Comparison of ENCODE assay signal across 8 mouse cellular contexts in genomic region chr7:27486770-27487697, GRCm38 (mm10). TPM values are rescaled to one million over a fixed set of nuclear protein-coding genes. Genes with fewer than 3 reads are reported as not detected.
DNase-seq lines count a peak whose midpoint lies in the region; ATAC-seq and TF ChIP-seq lines count a peak whose summit lies in the region.

Sertad1 (plus strand) TSS chr7:27486910.

- peak; percentile 98 for ATAC-seq in forebrain, postnatal 0 days
- ATAC-seq in lung, embryonic 16.5 days (ENCODE audit: low read depth) = peak; percentile 88

- H3K4me1 ChIP-seq in MEL (ENCODE audit: control insufficient read depth in 1 of 2, insufficient read depth in 2 of 2, low read length in 2 of 2) = peaks cover 17 to 39% of the 10 kb centered on the region in 2 experiments
- H3K4me1 ChIP-seq in cerebellum, adult 2 months (ENCODE audit: control insufficient read depth, insufficient read depth, low read length) = peaks cover 23% of the 10 kb centered on the region
- peaks cover 5% of the 10 kb centered on the region; the same call in 1 of the 2 replicates for H3K4me1 ChIP-seq in forebrain, postnatal 0 days (ENCODE audit: insufficient read depth)
- H3K4me1 ChIP-seq in lung, embryonic 16.5 days (replicated peaks; ENCODE audit: control insufficient read depth, insufficient read depth, low read length) = peaks cover 37% of the 10 kb centered on the region

- H3K9me3 ChIP-seq in MEL (replicated peaks; ENCODE audit: insufficient read depth, low read length) = no peaks in the 10 kb centered on the region
- H3K9me3 ChIP-seq in forebrain, postnatal 0 days (ENCODE audit: low read length) = no peaks in the 10 kb centered on the region
- H3K9me3 ChIP-seq in lung, embryonic 16.5 days (ENCODE audit: control insufficient read depth, low read length) = no peaks in the 10 kb centered on the region

- peaks cover 0 to 43% of the 10 kb centered on the region in 2 experiments; a peak in 2 of 4 replicates for H3K36me3 ChIP-seq in MEL (ENCODE audit: control insufficient read depth in 1 of 2, insufficient read depth in 2 of 2, low read length in 2 of 2)
- H3K36me3 ChIP-seq in forebrain, postnatal 0 days (ENCODE audit: insufficient read depth) = no peaks in the 10 kb centered on the region
- peaks cover 7% of the 10 kb centered on the region; the same call in 1 of the 2 replicates for H3K36me3 ChIP-seq in lung, embryonic 16.5 days (ENCODE audit: control insufficient read depth, insufficient read depth, low read length)

- peak; percentile 99 for DNase-seq in MEL (ENCODE audit: low read depth, low spot score)
- DNase-seq in cerebellum, adult 2 months = peak; percentile 100
- peak; percentile 100 for DNase-seq in forebrain, postnatal 0 days
- peak; percentile 100 for DNase-seq in heart, postnatal 4 days
- DNase-seq in layer of hippocampus, adult 9-10 months (ENCODE audit: low spot score) = peak; percentile 99
- peak; percentile 96 for DNase-seq in ovary, postnatal 10 days (ENCODE audit: low spot score)
- peak; percentile 99 to 100 for DNase-seq in thymus, postnatal 10 days (ENCODE audit: low spot score in 2 of 2)

- H3K4me3 ChIP-seq in MEL (ENCODE audit: control insufficient read depth in 1 of 2, insufficient read depth in 1 of 2, low read depth in 2 of 2, low read length in 2 of 2) = peak within 1 kb of the TSS; percentile 84 to 94
- H3K4me3 ChIP-seq in cerebellum, adult 2 months (replicated peaks; ENCODE audit: insufficient read depth, low read depth, low read length) = peak within 1 kb of the TSS; percentile 92
- peak within 1 kb of the TSS; percentile 82 for H3K4me3 ChIP-seq in forebrain, postnatal 0 days (ENCODE audit: low read depth, low read length)
- H3K4me3 ChIP-seq in lung, embryonic 16.5 days (ENCODE audit: low read length) = peak within 1 kb of the TSS; percentile 79

- H3K79me2 ChIP-seq in MEL (ENCODE audit: control insufficient read depth, insufficient read depth, low read length, poor library complexity) = peaks cover 11% of the 10 kb centered on the region

- peak; percentile 84 to 99 for TF ChIP-seq POLR2A in MEL (IDR thresholded peaks at IDR 0.05; ENCODE audit: control insufficient read depth in 1 of 2, insufficient read depth in 1 of 2, low read depth in 1 of 2, low read length in 2 of 2, poor library complexity in 1 of 2)
- TF ChIP-seq POLR2A in cerebellum, adult 2 months (IDR thresholded peaks at IDR 0.05; ENCODE audit: borderline replicate concordance, insufficient read depth, low read length) = peak; percentile 100

- H3K9ac ChIP-seq in MEL (ENCODE audit: control insufficient read depth, low read depth, low read length, poor library complexity, severe bottlenecking) = peak within 1 kb of the TSS; percentile 87
- peak within 1 kb of the TSS; percentile 83 for H3K9ac ChIP-seq in forebrain, postnatal 0 days
- H3K9ac ChIP-seq in lung, embryonic 16.5 days (ENCODE audit: low read length) = peak within 1 kb of the TSS; percentile 92

- H3K27ac ChIP-seq in MEL (ENCODE audit: control insufficient read depth, low read depth, low read length) = peak within 1 kb of the TSS; percentile 78
- H3K27ac ChIP-seq in cerebellum, adult 2 months (ENCODE audit: insufficient read depth, low read length) = peak within 1 kb of the TSS; percentile 82
- peak within 1 kb of the TSS; percentile 90 for H3K27ac ChIP-seq in forebrain, postnatal 0 days (ENCODE audit: low read depth, low read length)
- peak within 1 kb of the TSS; percentile 98 for H3K27ac ChIP-seq in lung, embryonic 16.5 days (ENCODE audit: low read length)

- H3K4me2 ChIP-seq in forebrain, postnatal 0 days (ENCODE audit: low read depth) = peak within 1 kb of the TSS; percentile 57
- H3K4me2 ChIP-seq in lung, embryonic 16.5 days (ENCODE audit: low read depth, low read length) = peak within 1 kb of the TSS; percentile 83

- no peaks in the 10 kb centered on the region for H3K27me3 ChIP-seq in MEL (ENCODE audit: control insufficient read depth in 1 of 2, insufficient read depth in 2 of 2, low read length in 2 of 2)
- H3K27me3 ChIP-seq in cerebellum, adult 2 months (ENCODE audit: control insufficient read depth, insufficient read depth, low read length) = no peaks in the 10 kb centered on the region
- no peaks in the 10 kb centered on the region for H3K27me3 ChIP-seq in forebrain, postnatal 0 days (ENCODE audit: insufficient read depth, low read length)
- H3K27me3 ChIP-seq in lung, embryonic 16.5 days (ENCODE audit: control insufficient read depth, insufficient read depth, low read depth, low read length) = no peaks in the 10 kb centered on the region

- TF ChIP-seq RAD21 in MEL (IDR thresholded peaks at IDR 0.05; ENCODE audit: low read depth, low read length) = no peak

- TF ChIP-seq CTCF in MEL (IDR thresholded peaks at IDR 0.05 in 2 of 3, conservative IDR thresholded peaks at IDR 0.05 in 1 of 3; ENCODE audit: control insufficient read depth in 1 of 3, insufficient read depth in 1 of 3, low read depth in 2 of 3, low read length in 3 of 3, poor library complexity in 1 of 3, severe bottlenecking in 1 of 3) = peak in 2 of 3 experiments; percentile 48 to 79; a peak in 4 of 6 replicates
- TF ChIP-seq CTCF in cerebellum, adult 2 months (IDR thresholded peaks at IDR 0.05; ENCODE audit: borderline replicate concordance, insufficient read depth, low read depth, low read length) = peak; percentile 49
- TF ChIP-seq CTCF in forebrain, postnatal 0 days (IDR thresholded peaks at IDR 0.05; ENCODE audit: low read depth) = peak; percentile 60

- TF ChIP-seq EP300 in MEL (IDR thresholded peaks at IDR 0.05; ENCODE audit: low read depth in 1 of 2, low read length in 2 of 2) = no peak; a peak in 1 of 4 replicates

- under 1% methylated on average over 80 of the region's 80 CpGs for WGBS in cerebellum, adult 2 months
- 2% methylated on average over 66 of the region's 80 CpGs for WGBS in forebrain, postnatal 0 days
- under 1% methylated on average over 64 of the region's 80 CpGs for WGBS in lung, embryonic 16.5 days

TF ChIP-seq in MEL, 35 proteins besides CTCF, POLR2A, EP300 and RAD21:
- TF ChIP-seq BHLHE40 (IDR thresholded peaks at IDR 0.05; ENCODE audit: borderline replicate concordance, low read depth, low read length) (no peak), ZMIZ1 (IDR thresholded peaks at IDR 0.05; ENCODE audit: low read depth, low read length) (peak; percentile 98), POLR2AphosphoS5 (IDR thresholded peaks at IDR 0.05; ENCODE audit: borderline replicate concordance, low read depth, low read length) (peak; percentile 96), SIN3A (IDR thresholded peaks at IDR 0.05; ENCODE audit: low read length) (no peak; the same call in 1 of the 2 replicates), TBP (IDR thresholded peaks at IDR 0.05; ENCODE audit: low read depth, low read length) (peak; percentile 91), MAX (IDR thresholded peaks at IDR 0.05; ENCODE audit: low read length) (no peak), ETS1 (IDR thresholded peaks at IDR 0.05; ENCODE audit: low read depth, low read length) (no peak), HCFC1 (IDR thresholded peaks at IDR 0.05; ENCODE audit: low read depth, low read length) (peak; percentile 33), TCF12 (IDR thresholded peaks at IDR 0.05; ENCODE audit: low read depth, low read length) (peak; percentile 61; the same call in 1 of the 2 replicates), NRF1 (IDR thresholded peaks at IDR 0.05; ENCODE audit: insufficient read depth, low read depth, low read length, poor library complexity, severe bottlenecking) (peak; percentile 88), CHD2 (IDR thresholded peaks at IDR 0.05; ENCODE audit: low read length) (peak; percentile 14; the same call in 1 of the 2 replicates), MYC (IDR thresholded peaks at IDR 0.05; ENCODE audit: low read depth, low read length) (no peak), MYB (IDR thresholded peaks at IDR 0.05; ENCODE audit: low read depth, low read length) (no peak), MXI1 (IDR thresholded peaks at IDR 0.05; ENCODE audit: low read depth, low read length) (peak; percentile 73; the same call in 1 of the 2 replicates), MAZ (IDR thresholded peaks at IDR 0.05; ENCODE audit: low read depth, low read length) (peak; percentile 94), JUND (IDR thresholded peaks at IDR 0.05; ENCODE audit: low read depth, low read length) (no peak), TAL1 (IDR thresholded peaks at IDR 0.05; ENCODE audit: low read length) (no peak), USF1 (IDR thresholded peaks at IDR 0.05; ENCODE audit: low read depth, low read length) (0 out of 2 replicates have a peak, but pooled peaks have one; percentile 16), NELFE (IDR thresholded peaks at IDR 0.05; ENCODE audit: low read depth, low read length) (peak; percentile 98), ELF1 (IDR thresholded peaks at IDR 0.05; ENCODE audit: low read depth, low read length) (peak; percentile 63), RCOR1 (IDR thresholded peaks at IDR 0.05; ENCODE audit: low read depth, low read length) (0 out of 2 replicates have a peak, but pooled peaks have one; percentile 5), POLR2AphosphoS2 (IDR thresholded peaks at IDR 0.05; ENCODE audit: low read length) (peak; percentile 98)

RNA-seq across cellular contexts. Expression of gene Sertad1, which starts in this region (rescaled TPM):
- total RNA-seq in MEL (2012; rRNA removed) = 9.9 and 12.4 TPM in 2 replicates
- 10 to 100 TPM in 1 of 2 experiments, not detected in 1; 10.6 TPM for polyA plus RNA-seq in MEL (2012; ENCODE audit: insufficient read depth in 1 of 2, insufficient read length in 2 of 2, low read depth in 1 of 2, low replicate concordance in 2 of 2, missing spikeins in 1 of 2)
- 17.4 and 17.9 TPM in 2 replicates for polyA plus RNA-seq in cerebellum, adult 2 months (2012; rRNA removed)
- 5.2 and 6.3 TPM in 2 replicates for total RNA-seq in forebrain, postnatal 0 days (2014; rRNA removed)
- polyA plus RNA-seq in forebrain, postnatal 0 days (2015; fragmentation: Nextera tagmentation; extraction: Ambion mirVana) = 6.3 and 7.4 TPM in 2 replicates
- total RNA-seq in heart, postnatal 4 days (2021) = 10 to 100 TPM; 14.4 to 15.5 TPM
- 55.6 and 57.3 TPM in 2 replicates for polyA plus RNA-seq in lung, embryonic 16.5 days (2015; fragmentation: Nextera tagmentation; extraction: Ambion mirVana)

Comparison
In these comparisons a context has a peak if more than half of its experiments do, and no peak if none do; other contexts are left out.
1. Peak in every context shown above with its lines: DNase-seq, ATAC-seq, H3K4me3 ChIP-seq and H3K27ac ChIP-seq.